Mouse (Mus musculus): ENCODE data around the gene Rabep2. TPM values are rescaled to one million over a fixed set of nuclear protein-coding genes. Genes with fewer than 3 reads are reported as not detected.

Gene Rabep2
- polyA plus RNA-seq (2012; rRNA removed) = 26.3 and 27.6 TPM in 2 replicates

DNA sequence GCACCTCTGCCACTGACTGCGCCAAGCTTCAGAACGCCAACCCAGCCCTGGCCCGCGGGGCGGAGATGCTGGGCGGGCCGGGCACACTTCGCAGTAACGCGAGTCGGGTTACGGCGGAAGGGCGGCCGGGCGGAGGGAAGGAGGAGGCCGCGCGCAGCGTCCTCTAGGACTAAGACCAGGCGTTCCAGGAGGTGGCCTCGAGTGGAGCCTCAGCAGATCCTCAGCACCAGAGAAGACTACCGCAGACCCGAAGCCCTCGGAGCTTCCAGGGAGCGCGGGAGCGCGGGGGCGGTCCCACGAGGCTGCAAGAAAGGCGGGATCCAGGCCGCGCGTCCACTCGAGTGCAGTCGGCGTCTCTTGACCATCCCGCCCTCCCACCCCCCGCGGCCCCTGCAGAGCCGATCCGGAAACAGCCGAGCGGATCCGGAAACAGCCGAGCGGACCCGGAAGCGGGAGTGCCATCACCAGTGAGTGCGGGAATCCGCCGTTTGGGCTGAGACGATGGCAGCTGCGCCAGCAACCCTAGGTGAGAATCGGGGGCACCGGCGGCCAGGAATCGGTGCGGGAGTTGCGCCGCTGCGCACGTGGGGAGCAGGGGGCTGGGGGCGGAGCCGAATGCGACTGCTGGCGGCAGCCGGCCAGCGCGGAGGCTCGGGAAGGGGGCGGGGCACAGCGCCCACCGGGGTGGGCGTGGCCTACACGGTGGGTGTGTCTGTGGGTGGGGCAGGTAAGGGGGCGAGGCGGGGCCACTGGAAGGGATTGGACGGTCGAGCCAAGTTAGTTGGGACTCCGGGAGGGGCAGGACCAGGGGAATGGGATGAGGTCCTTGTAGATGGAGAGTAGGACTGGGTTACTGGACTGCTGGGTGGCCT lies at the start of gene Rabep2:
Gene Rabep2 (plus strand): TSS at position 129 of the 872 bp plus-strand sequence.

GRCm38 (mm10) chr7:126396298-126397119 lies 32.0 kb upstream of the Rabep2 start, which contains the start of gene Nfatc2ip:
Gene Nfatc2ip, minus strand, starts transcription at chr7:126396737.

GRCm38 (mm10) chr7:126414725-126415124 lies 13.8 kb upstream of the Rabep2 start, which contains the start of gene Cd19:
Gene Cd19, minus strand, starts transcription at chr7:126414889.

DNA sequence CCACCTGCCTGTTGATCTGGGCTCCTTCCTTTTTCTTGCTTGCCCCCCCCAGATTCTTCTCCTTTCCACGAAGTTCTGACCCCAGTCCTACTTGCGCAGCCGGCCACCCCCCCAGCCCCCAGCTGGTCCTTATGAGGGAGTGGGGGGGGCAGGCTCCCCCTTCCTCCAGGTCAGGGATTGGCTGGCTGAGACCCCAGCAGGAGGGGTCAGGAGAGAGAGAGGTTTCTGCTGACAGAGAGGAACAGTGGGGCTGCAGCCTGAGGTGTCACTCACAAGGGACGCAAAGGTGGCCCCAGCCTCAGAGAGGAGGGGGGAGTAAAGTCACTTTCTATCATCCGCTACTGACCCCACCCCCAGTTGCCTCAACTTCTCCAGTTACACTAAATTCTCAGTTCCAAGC lies 34.4 kb downstream of the Rabep2 start, which contains the start of gene Atp2a1:
Gene Atp2a1 (minus strand): TSS at position 105 of the 400 bp plus-strand sequence.

GRCm38 (mm10) chr7:126474993-126475581 lies 46.5 kb downstream of the Rabep2 start, which contains the start of gene Sh2b1:
Gene Sh2b1, minus strand, starts transcription at chr7:126475424.

GRCm38 (mm10) chr7:126487052-126487483 lies 58.5 kb downstream of the Rabep2 start, which contains the start of gene Tufm:
Gene Tufm, plus strand, starts transcription at chr7:126487361.

Other genes with a start within 250 kb of the Rabep2 start
- 134 and 178 TPM in 2 replicates for gene Xpo6, start 228.3 kb upstream of the Rabep2 start, polyA plus RNA-seq (2012; rRNA removed)
- 284 and 309 TPM in 2 replicates for gene Sbk1, start 156.1 kb upstream of the Rabep2 start, polyA plus RNA-seq (2012; rRNA removed)
- 1.4 and 1.8 TPM in 2 replicates for gene Lat, start 59.2 kb upstream of the Rabep2 start, polyA plus RNA-seq (2012; rRNA removed)
- 169 and 185 TPM in 2 replicates for gene Spns1, start 51.3 kb upstream of the Rabep2 start, polyA plus RNA-seq (2012; rRNA removed)
- gene Nfatc2ip, start 32.0 kb upstream of the Rabep2 start, polyA plus RNA-seq (2012; rRNA removed) = 9.2 and 9.3 TPM in 2 replicates
- gene Cd19, start 13.9 kb upstream of the Rabep2 start, polyA plus RNA-seq (2012; rRNA removed) = 0.09 TPM in 2 replicates
- gene Atp2a1, start 34.3 kb downstream of the Rabep2 start, polyA plus RNA-seq (2012; rRNA removed) = 0.10 and 20.6 TPM in 2 replicates
- gene Sh2b1, start 46.7 kb downstream of the Rabep2 start, polyA plus RNA-seq (2012; rRNA removed) = 72.7 and 73.4 TPM in 2 replicates
- 107 and 112 TPM in 2 replicates for gene Tufm, start 58.6 kb downstream of the Rabep2 start, polyA plus RNA-seq (2012; rRNA removed)
- gene Atxn2l, start 74.7 kb downstream of the Rabep2 start, polyA plus RNA-seq (2012; rRNA removed) = 132 and 161 TPM in 2 replicates
- 114 and 117 TPM in 2 replicates for gene Eif3c, start 137.7 kb downstream of the Rabep2 start, polyA plus RNA-seq (2012; rRNA removed)
- gene Apobr, start 156.2 kb downstream of the Rabep2 start, polyA plus RNA-seq (2012; rRNA removed) = 0.27 and 0.32 TPM in 2 replicates
- gene Cln3, start 157.1 kb downstream of the Rabep2 start, polyA plus RNA-seq (2012; rRNA removed) = 51.0 and 53.4 TPM in 2 replicates
- not detected in 2 replicates for gene Il27, start 166.2 kb downstream of the Rabep2 start, polyA plus RNA-seq (2012; rRNA removed)
- 10.0 and 10.4 TPM in 2 replicates for gene Nupr1, start 202.1 kb downstream of the Rabep2 start, polyA plus RNA-seq (2012; rRNA removed)
- 50.4 and 55.7 TPM in 2 replicates for gene Sgf29, start 220.6 kb downstream of the Rabep2 start, polyA plus RNA-seq (2012; rRNA removed)
- gene Sult1a1, start 247.7 kb downstream of the Rabep2 start, polyA plus RNA-seq (2012; rRNA removed) = 8.5 and 9.5 TPM in 2 replicates